Mouse (Mus musculus) lung, postnatal 0 days (tissue): ENCODE data around the gene Them7.

Source experiments
- CTCF ChIP-seq: IDR thresholded peaks from 2 replicates; pipeline ENCODE4 v1.5.1; 2016; ENCODE audit warnings: antibody characterized with exemption, mild to moderate bottlenecking
- EP300 ChIP-seq: IDR thresholded peaks from 2 replicates; pipeline ENCODE4 v1.6.1; 2016; ENCODE audit warnings: antibody characterized with exemption, mild to moderate bottlenecking, control low read depth

- TF ChIP-seq CTCF, result no peak
- TF ChIP-seq EP300, result no peak
Measured at GRCm38 (mm10) chr2:105380757-105381319, 156.7 kb downstream of the Them7 start.
